Mouse (Mus musculus) left cerebral cortex, adult 18-20 months (tissue): Measurements from ENCODE around the gene Gm11634. TPM values are rescaled to one million over a fixed set of nuclear protein-coding genes. Genes with fewer than 3 reads are reported as not detected.
"Not testable (repeated sequence)": the region's sequence is repeated elsewhere in the genome, so short reads cannot be mapped to it uniquely, and the experiment has no call there.

Source experiments
- DNase-seq, 2 experiments: peaks; one replicate each; pipeline ENCODE4 v3.0.0; 2021 to 2022; ENCODE audit warnings: low spot score in 2 of 2, mixed read lengths in 1 of 2
- total RNA-seq, 2 experiments: library from RNA; stranded (reverse); gene quantifications; 2 replicates each; pipeline ENCODE4 v1.2.3; 2021

The Gm11634 gene
- total RNA-seq, 2 experiments from 2014 or later, result not detected

- DNase-seq, result no peak
These were observed 18.1 kb upstream of the Gm11634 start for GRCm38 (mm10) chr11:101616948-101617767.

GRCm38 (mm10) chr11:101616104-101616503 is 17.0 kb upstream of the Gm11634 start:
- no peak for DNase-seq

- DNase-seq, result no peak
These were observed 16.3 kb upstream of the Gm11634 start for GRCm38 (mm10) chr11:101615380-101615779.

- DNase-seq, result no peak
These were observed 15.1 kb upstream of the Gm11634 start for GRCm38 (mm10) chr11:101614116-101614515.

DNA sequence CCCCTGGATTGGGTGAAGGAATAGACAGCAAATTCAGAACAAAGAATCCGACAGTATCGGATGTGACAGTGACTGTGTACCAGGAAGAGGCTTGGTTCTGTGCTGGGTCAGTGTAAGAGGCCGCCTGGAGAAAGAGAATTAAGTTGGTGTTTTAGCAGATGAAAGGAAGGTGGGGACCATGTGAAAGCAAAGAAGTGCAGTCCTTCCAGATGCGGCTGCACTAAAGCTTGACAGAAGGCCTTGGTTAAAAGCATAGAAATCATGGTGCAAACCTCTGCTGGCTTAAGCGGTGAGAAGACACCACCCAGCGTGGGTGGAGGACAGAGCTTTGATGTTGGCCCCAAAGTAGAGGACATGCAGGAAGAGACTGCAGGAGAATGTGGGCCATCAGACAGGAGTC is 14.5 kb upstream of the Gm11634 start:
- DNase-seq, result no peak

- DNase-seq, result no peak
These were observed 11.4 kb upstream of the Gm11634 start for GRCm38 (mm10) chr11:101610445-101610844.

GRCm38 (mm10) chr11:101607134-101607533 is 8.1 kb upstream of the Gm11634 start:
- not testable (repeated sequence) for DNase-seq

GRCm38 (mm10) chr11:101604531-101605453 is 5.7 kb upstream of the Gm11634 start:
- peak; percentile 17 to 40 for DNase-seq

- no peak for DNase-seq
These were observed 5.1 kb upstream of the Gm11634 start for GRCm38 (mm10) chr11:101604116-101604515.

GRCm38 (mm10) chr11:101602491-101602890 is 3.4 kb upstream of the Gm11634 start:
- no peak for DNase-seq

- DNase-seq, result no peak
These were observed 8.9 kb downstream of the Gm11634 start for GRCm38 (mm10) chr11:101589989-101590624.

DNA sequence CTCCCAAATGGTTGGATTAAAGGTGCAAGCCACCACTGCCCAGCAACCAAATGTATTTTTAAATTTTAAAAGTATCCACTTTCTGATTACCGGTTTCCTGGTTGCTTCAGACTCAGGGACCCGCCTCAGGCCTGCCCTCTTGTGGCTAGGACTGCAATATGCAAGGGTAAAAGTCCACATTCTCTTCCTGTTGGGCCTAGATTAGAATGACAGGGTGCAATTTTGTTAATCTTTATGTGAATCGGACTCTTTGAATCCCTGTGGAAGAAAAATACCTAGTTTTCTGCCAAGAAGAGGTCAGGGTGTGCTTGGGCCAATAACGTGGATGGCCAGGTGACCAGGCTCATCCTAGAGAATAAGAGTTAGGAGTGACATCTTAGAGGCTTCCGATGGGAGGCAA is 9.6 kb downstream of the Gm11634 start:
- peak; percentile 39 to 54 for DNase-seq

- no peak for DNase-seq
These were observed 10.2 kb downstream of the Gm11634 start for GRCm38 (mm10) chr11:101588868-101589267.

GRCm38 (mm10) chr11:101587676-101588075 is 11.4 kb downstream of the Gm11634 start:
- DNase-seq, result peak; percentile 49 to 70

- DNase-seq, result no peak
These were observed 13.3 kb downstream of the Gm11634 start for GRCm38 (mm10) chr11:101585805-101586204.

DNA sequence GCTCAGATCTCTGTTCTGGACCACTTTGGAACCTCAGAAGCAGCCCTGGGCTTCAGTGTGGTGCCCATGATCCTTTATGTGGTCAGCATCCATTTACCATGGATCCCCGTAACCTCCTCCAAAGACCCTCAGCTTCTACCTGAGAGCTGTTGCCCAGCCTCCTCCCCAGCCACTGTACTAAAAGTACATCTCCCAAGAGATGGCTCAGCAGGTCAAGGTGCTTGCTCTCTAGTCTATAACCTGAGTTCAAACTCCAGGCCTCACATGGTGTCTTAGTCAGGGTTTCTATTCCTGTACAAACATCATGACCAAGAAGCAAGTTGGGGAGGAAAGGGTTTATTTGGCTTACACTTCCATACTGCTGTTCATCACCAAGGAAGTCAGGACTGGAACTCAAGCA is 14.0 kb downstream of the Gm11634 start:
- not testable (repeated sequence) for DNase-seq

- DNase-seq, result no peak
These were observed 15.9 kb downstream of the Gm11634 start for GRCm38 (mm10) chr11:101583205-101583604.

DNA sequence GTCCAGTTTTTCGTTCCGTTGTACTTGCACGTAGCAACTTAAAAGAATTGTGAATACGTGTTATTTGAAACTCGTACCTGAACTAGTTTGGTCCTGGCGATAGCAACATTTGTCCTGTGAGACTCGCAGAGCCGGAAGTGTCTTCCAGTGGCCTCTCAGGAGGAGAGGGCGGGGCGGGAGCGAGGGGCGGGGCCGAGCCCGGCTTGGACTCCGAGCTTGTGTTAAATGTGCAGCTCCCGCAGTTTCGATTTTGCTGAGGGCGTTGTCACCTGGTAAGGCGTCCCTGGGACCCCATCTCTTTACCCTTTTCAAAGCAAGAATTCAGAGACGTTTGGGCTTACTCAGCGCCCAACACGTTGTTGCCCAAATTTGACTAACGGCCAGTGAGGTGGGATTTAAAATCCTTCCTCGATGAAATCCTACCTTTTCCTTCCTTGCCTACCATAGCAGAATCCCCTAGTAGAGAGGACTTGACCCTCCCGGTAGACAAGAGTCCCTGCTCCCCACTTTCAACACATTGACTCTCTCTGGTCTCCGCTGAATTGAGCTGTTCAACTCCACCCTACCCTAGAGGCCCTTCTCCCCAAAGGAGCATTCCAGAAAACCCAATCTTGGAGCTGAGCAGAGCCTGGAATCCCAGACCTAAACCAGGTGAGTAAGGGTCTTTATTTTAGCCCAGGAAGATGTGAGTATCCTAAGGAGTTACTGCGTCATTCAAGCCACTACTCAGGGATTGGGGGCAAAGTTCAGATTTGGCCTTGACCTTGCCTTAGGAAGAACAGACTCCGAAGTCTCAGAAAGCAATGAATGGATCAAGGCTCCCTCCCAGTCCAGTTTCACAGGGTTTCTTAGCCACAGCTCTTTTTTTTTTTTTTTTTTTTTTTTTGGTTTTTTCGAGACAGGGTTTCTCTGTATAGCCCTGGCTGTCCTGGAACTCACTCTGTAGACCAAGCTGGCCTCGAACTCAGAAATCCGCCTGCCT is 16.7 kb downstream of the Gm11634 start, which contains the start of gene Tmem106a:
Gene Tmem106a (plus strand): TSS at position 189 of the 982 bp plus-strand sequence.
- no peak for DNase-seq

DNA sequence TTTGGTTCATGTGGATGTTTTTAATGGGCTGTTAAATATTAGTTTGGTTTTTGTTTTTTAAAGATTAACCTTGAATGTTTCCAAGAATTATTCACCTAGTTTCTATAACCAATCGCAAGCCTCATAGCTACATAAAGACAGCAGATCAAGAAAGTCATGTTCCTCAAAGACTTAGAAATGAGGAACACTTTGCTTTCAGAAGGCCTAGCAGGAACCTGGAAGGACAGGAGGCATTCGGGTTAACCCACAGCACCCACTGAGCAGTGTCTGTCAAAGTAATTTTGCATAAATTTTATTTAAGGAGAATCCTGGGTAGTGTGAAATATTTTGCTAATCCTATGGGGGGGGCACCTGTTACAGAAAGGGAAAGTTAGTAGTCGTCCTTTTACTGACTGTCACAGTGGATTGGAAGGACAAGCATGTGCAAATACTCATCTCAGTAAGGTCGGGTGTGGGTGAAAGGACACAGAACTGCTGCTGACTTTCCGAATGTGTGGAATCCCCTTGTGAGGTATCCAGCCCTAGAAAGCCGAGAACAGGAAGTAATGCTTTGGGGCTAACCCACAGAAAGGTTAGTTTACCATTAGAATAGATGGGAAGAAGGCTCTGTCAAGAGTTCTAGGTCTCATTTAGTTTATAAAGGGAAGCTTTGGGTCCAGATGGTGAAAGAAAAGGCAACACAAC is 17.8 kb downstream of the Gm11634 start:
- DNase-seq, result no peak

- DNase-seq, result no peak
These were observed 22.9 kb downstream of the Gm11634 start for GRCm38 (mm10) chr11:101576116-101576515.
